Mouse (Mus musculus): ENCODE results near the gene Sys1. TPM values are rescaled to one million over a fixed set of nuclear protein-coding genes. Genes with fewer than 3 reads are reported as not detected.

Sys1 gene
- total and polyA plus RNA-seq, 2 experiments from 2014 or later = 39.1 to 71.8 TPM

GRCm38 (mm10) chr2:164446086-164446469 is 10.7 kb upstream of the Sys1 start:
- no peaks in the 10 kb centered on the region for H3K9me3 ChIP-seq (replicated peaks; ENCODE audit: control insufficient read depth, low read length)
- H3K4me2 ChIP-seq (ENCODE audit: low read depth, low read length) = no peak overlapping the region
- no peaks in the 10 kb centered on the region for H3K36me3 ChIP-seq (replicated peaks; ENCODE audit: control insufficient read depth, insufficient read depth, low read length)
- TF ChIP-seq EP300 (IDR thresholded peaks at IDR 0.05; ENCODE audit: low read depth) (no peak), CTCF (IDR thresholded peaks at IDR 0.05; ENCODE audit: low read depth) (no peak)
- H3K4me3 ChIP-seq (ENCODE audit: low read depth, low read length) = no peak overlapping the region
- 79% methylated on average over 3 of the region's 3 CpGs for WGBS
- no peak for ATAC-seq (ENCODE audit: insufficient read depth, low read depth)
- H3K9ac ChIP-seq (replicated peaks; ENCODE audit: low read depth, low read length) = no peak overlapping the region
- no peak overlapping the region for H3K27ac ChIP-seq (ENCODE audit: low read depth)
- H3K4me1 ChIP-seq (ENCODE audit: control insufficient read depth, insufficient read depth) = peaks cover 10% of the 10 kb centered on the region; the same call in 1 of the 2 replicates
- no peak for DNase-seq (ENCODE audit: low spot score)
- peaks cover 46% of the 10 kb centered on the region for H3K27me3 ChIP-seq (ENCODE audit: control insufficient read depth, insufficient read depth, low read length)

DNA sequence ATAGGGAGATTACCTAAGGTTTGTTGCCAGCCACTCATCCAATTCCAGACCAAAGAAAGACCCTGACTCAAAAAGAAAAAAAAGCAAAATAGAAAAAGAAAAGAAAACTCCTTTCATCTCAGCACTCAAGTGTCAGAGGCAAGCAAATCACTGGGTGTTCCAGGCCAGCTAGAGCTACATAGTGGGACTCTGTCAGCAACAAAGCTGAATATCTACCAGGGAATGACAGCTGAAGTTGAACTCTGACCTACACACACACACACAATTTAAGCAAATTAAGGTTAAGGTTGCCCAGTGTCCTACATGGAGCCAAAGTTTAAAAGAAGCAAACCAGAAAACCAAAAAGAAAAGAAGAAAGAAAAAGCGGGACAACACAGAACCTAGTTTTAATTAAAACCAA is 8.6 kb upstream of the Sys1 start:
- WGBS = 96% methylated on average over 1 of the region's 1 CpGs
- TF ChIP-seq CTCF (IDR thresholded peaks at IDR 0.05; ENCODE audit: low read depth) (no peak), EP300 (IDR thresholded peaks at IDR 0.05; ENCODE audit: low read depth) (no peak)

GRCm38 (mm10) chr2:164448921-164449320 is 7.8 kb upstream of the Sys1 start:
- H3K4me2 ChIP-seq (ENCODE audit: low read depth, low read length) = no peak overlapping the region
- TF ChIP-seq EP300 (IDR thresholded peaks at IDR 0.05; ENCODE audit: low read depth) (no peak), CTCF (IDR thresholded peaks at IDR 0.05; ENCODE audit: low read depth) (no peak)
- no peak overlapping the region for H3K4me3 ChIP-seq (ENCODE audit: low read depth, low read length)
- 47% methylated on average over 5 of the region's 5 CpGs for WGBS
- peaks cover 15% of the 10 kb centered on the region for H3K4me1 ChIP-seq (ENCODE audit: control insufficient read depth, insufficient read depth)
- H3K9me3 ChIP-seq (replicated peaks; ENCODE audit: control insufficient read depth, low read length) = no peaks in the 10 kb centered on the region
- H3K9ac ChIP-seq (replicated peaks; ENCODE audit: low read depth, low read length) = no peak overlapping the region
- no peak for DNase-seq (ENCODE audit: low spot score)
- H3K27ac ChIP-seq (ENCODE audit: low read depth) = no peak overlapping the region
- peaks cover 34% of the 10 kb centered on the region for H3K27me3 ChIP-seq (ENCODE audit: control insufficient read depth, insufficient read depth, low read length)
- H3K36me3 ChIP-seq (replicated peaks; ENCODE audit: control insufficient read depth, insufficient read depth, low read length) = no peaks in the 10 kb centered on the region
- ATAC-seq (ENCODE audit: insufficient read depth, low read depth) = no peak

More for the DNA sequence above, 8.6 kb upstream of the Sys1 start:
- no peaks in the 10 kb centered on the region for H3K36me3 ChIP-seq (replicated peaks; ENCODE audit: control insufficient read depth, insufficient read depth, low read length)
- H3K4me3 ChIP-seq (ENCODE audit: low read depth, low read length) = no peak overlapping the region
- peaks cover 36% of the 10 kb centered on the region for H3K27me3 ChIP-seq (ENCODE audit: control insufficient read depth, insufficient read depth, low read length)
- DNase-seq (ENCODE audit: low spot score) (no peak), ATAC-seq (ENCODE audit: insufficient read depth, low read depth) (no peak)
- H3K9ac ChIP-seq (replicated peaks; ENCODE audit: low read depth, low read length) = no peak overlapping the region
- H3K9me3 ChIP-seq (replicated peaks; ENCODE audit: control insufficient read depth, low read length) = no peaks in the 10 kb centered on the region
- H3K27ac ChIP-seq (ENCODE audit: low read depth) = no peak overlapping the region
- H3K4me1 ChIP-seq (ENCODE audit: control insufficient read depth, insufficient read depth) = peaks cover 13% of the 10 kb centered on the region
- no peak overlapping the region for H3K4me2 ChIP-seq (ENCODE audit: low read depth, low read length)

DNA sequence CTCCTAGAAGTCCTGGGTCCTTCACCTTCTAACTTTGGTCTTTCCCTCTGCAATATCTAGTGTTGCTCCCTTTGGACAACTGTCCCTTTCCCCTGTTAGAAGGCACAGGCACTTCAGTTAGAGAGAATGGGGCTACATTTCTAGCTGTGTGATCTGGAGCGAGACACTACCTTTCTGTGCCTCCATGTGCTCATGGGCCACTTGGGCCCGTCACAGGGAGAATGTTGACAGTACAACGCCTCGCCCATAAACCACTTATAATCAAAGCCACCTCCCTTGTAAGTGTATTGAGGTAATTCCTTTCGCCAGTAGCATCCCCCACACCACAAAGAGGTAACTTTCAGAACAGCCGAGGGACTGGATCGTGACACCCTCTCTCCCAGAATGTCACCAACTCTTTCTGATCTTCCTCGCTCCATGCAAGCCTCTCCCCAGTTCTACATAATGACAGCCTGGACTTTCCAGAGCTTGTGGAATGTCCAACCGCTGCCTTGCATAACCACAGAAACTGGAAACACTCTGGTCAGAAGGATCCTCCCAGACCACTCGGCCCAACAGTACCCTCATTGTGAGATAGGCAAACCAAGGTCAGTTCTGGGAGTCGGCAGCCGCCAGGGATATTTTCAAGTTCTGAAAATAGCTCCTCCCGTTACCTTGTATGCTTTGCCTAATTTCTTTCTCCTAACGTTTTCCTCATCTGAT is 7.3 kb upstream of the Sys1 start:
- H3K4me2 ChIP-seq (ENCODE audit: low read depth, low read length) = no peak overlapping the region

DNA sequence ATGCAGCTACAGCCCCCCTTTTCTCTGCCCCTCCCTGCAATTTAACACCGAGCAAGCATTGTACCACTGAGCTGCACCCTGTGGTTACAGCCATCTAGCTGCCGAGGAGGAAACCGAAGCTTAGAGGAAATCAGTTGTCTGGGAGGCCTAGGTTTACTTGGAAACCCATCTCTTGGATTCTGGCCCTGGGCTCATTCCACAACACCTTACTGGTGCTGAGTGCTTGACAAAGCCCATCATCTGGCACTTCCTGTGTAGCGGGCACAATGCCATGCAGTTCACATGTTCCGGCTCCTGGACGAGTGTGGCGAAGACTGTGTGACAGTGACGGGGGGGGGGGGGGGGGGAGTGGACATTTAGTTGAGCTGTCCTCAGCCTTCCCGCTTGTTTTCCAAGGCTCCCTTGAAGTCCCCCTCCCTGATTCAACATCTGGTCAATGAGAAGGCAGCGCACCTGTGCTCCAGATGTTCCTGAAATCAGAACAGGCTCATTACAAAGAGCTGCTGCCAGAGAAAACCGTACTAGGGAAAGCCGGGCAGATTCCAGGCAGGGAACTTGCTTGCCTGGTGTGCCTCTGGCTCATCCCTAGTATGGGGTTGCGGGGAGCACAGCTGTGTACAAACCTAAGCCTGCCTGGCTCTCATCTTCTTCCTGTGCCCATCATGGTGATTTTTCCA is 4.6 kb upstream of the Sys1 start:
- no peak overlapping the region for H3K4me3 ChIP-seq (ENCODE audit: low read depth, low read length)
- H3K27me3 ChIP-seq (ENCODE audit: control insufficient read depth, insufficient read depth, low read length) = peaks cover 15% of the 10 kb centered on the region
- H3K27ac ChIP-seq (ENCODE audit: low read depth) = peak overlapping the region; percentile 74
- WGBS = 22% methylated on average over 13 of the region's 13 CpGs
- H3K4me2 ChIP-seq (ENCODE audit: low read depth, low read length) = 0 out of 2 replicates have a peak overlapping the region, but pooled peaks have one; percentile 0
- H3K36me3 ChIP-seq (replicated peaks; ENCODE audit: control insufficient read depth, insufficient read depth, low read length) = no peaks in the 10 kb centered on the region
- peaks cover 43% of the 10 kb centered on the region for H3K4me1 ChIP-seq (ENCODE audit: control insufficient read depth, insufficient read depth)
- no peak overlapping the region for H3K9ac ChIP-seq (replicated peaks; ENCODE audit: low read depth, low read length)
- TF ChIP-seq CTCF (IDR thresholded peaks at IDR 0.05; ENCODE audit: low read depth) (no peak), EP300 (IDR thresholded peaks at IDR 0.05; ENCODE audit: low read depth) (peak; percentile 86)
- H3K9me3 ChIP-seq (replicated peaks; ENCODE audit: control insufficient read depth, low read length) = no peaks in the 10 kb centered on the region
- DNase-seq (ENCODE audit: low spot score) = no peak
- peak; percentile 64 for ATAC-seq (ENCODE audit: insufficient read depth, low read depth)

More for the DNA sequence above, 7.3 kb upstream of the Sys1 start:
- WGBS = 48% methylated on average over 14 of the region's 14 CpGs
- Histone ChIP-seq H3K27me3 (ENCODE audit: control insufficient read depth, insufficient read depth, low read length) (peaks cover 28% of the 10 kb centered on the region), H3K9me3 (replicated peaks; ENCODE audit: control insufficient read depth, low read length) (no peaks in the 10 kb centered on the region), H3K36me3 (replicated peaks; ENCODE audit: control insufficient read depth, insufficient read depth, low read length) (no peaks in the 10 kb centered on the region), H3K9ac (replicated peaks; ENCODE audit: low read depth, low read length) (no peak overlapping the region), H3K4me3 (ENCODE audit: low read depth, low read length) (no peak overlapping the region), H3K4me1 (ENCODE audit: control insufficient read depth, insufficient read depth) (peaks cover 18% of the 10 kb centered on the region), H3K27ac (ENCODE audit: low read depth) (no peak overlapping the region)
- TF ChIP-seq EP300 (IDR thresholded peaks at IDR 0.05; ENCODE audit: low read depth) = no peak
- no peak for TF ChIP-seq CTCF (IDR thresholded peaks at IDR 0.05; ENCODE audit: low read depth)
- ATAC-seq (ENCODE audit: insufficient read depth, low read depth) = no peak
- DNase-seq (ENCODE audit: low spot score) = no peak
